Mouse (Mus musculus): ENCODE measurements around the gene Trub1.

GRCm38 (mm10) chr19:57477310-57477709 lies 24.6 kb downstream of the Trub1 start:
- TF ChIP-seq POLR2A (IDR thresholded peaks at IDR 0.05; ENCODE audit: borderline replicate concordance, extremely low read depth, insufficient read depth, insufficient read length, poor library complexity, severe bottlenecking) (no peak), CTCF (IDR thresholded peaks at IDR 0.05; ENCODE audit: borderline replicate concordance, extremely low read depth, insufficient read depth, insufficient read length) (no peak)
